Mouse (Mus musculus) ES-Bruce4 (cell line): ENCODE data around the gene Neto2. TPM values are rescaled to one million over a fixed set of nuclear protein-coding genes. Genes with fewer than 3 reads are reported as not detected.

Source experiments
- H3K27ac ChIP-seq: 2 replicates; pipeline ENCODE4 v1.5.1; 2012; ENCODE audit warnings: low read length, inconsistent platforms; ENCODE audit not compliant: insufficient read depth
- H3K27me3 ChIP-seq: 2 replicates; pipeline ENCODE4 v1.6.1; 2012; ENCODE audit warnings: mild to moderate bottlenecking, low read length, inconsistent platforms; ENCODE audit not compliant: control insufficient read depth, poor library complexity, insufficient read depth, severe bottlenecking
- H3K36me3 ChIP-seq: 2 replicates; pipeline ENCODE4 v1.6.1; 2012; ENCODE audit warnings: inconsistent platforms, mild to moderate bottlenecking, low read length, moderate library complexity; ENCODE audit not compliant: control insufficient read depth, poor library complexity, insufficient read depth, severe bottlenecking
- H3K4me1 ChIP-seq: one replicate; pipeline ENCODE4 v1.8.1; 2011; ENCODE audit warnings: low read length; ENCODE audit not compliant: control insufficient read depth, insufficient read depth
- H3K4me3 ChIP-seq: 2 replicates; pipeline ENCODE4 v1.5.1; 2011; ENCODE audit warnings: low read depth, mild to moderate bottlenecking, low read length
- H3K9ac ChIP-seq: 2 replicates; pipeline ENCODE4 v1.6.1; 2012; ENCODE audit warnings: low read depth, mild to moderate bottlenecking, inconsistent platforms; ENCODE audit not compliant: poor library complexity, severe bottlenecking
- H3K9me3 ChIP-seq: replicated peaks from 2 replicates; pipeline ENCODE4 v1.6.1; 2012; ENCODE audit warnings: mild to moderate bottlenecking, low read length, inconsistent platforms; ENCODE audit not compliant: control insufficient read depth, poor library complexity, insufficient read depth, severe bottlenecking
- CTCF ChIP-seq: IDR thresholded peaks from one replicate; pipeline ENCODE4 v1.8.1; 2011; ENCODE audit warnings: low read depth, low read length
- EP300 ChIP-seq: IDR thresholded peaks from 2 replicates; pipeline ENCODE4 v1.6.1; 2011; ENCODE audit warnings: low read depth, low read length; ENCODE audit not compliant: insufficient read depth
- POLR2A ChIP-seq: IDR thresholded peaks from one replicate; pipeline ENCODE4 v1.8.1; 2011; ENCODE audit warnings: low read length; ENCODE audit not compliant: insufficient read depth
- polyA plus RNA-seq: library from polyadenylated mRNA; stranded (reverse); fragments of >200 nt; gene quantifications from 2 replicates; pipeline ENCODE4 v1.2.4, GENCODE M21; 2011; ENCODE audit warnings: low read depth; ENCODE audit not compliant: missing spikeins, insufficient read depth, insufficient read length

Gene Neto2
- polyA plus RNA-seq, 1 experiment, result 2.6 TPM

GRCm38 (mm10) chr8:85597413-85598191, 103.1 kb downstream of the Neto2 start:
- Histone ChIP-seq H3K36me3 (no peaks in the 10 kb centered on the region), H3K4me3 (peak overlapping the region; percentile 10; the same call in 1 of the 2 replicates), H3K9me3 (no peaks in the 10 kb centered on the region), H3K27me3 (no peaks in the 10 kb centered on the region), H3K4me1 (peaks cover 13% of the 10 kb centered on the region), H3K9ac (no peak overlapping the region; the same call in 1 of the 2 replicates), H3K27ac (peak overlapping the region; percentile 55)
- no peak for TF ChIP-seq CTCF
- TF ChIP-seq EP300, result peak; percentile 97
- TF ChIP-seq POLR2A, result no peak

- peaks cover 13% of the 10 kb centered on the region for H3K4me1 ChIP-seq
- no peak for TF ChIP-seq CTCF
- 0 out of 2 replicates have a peak, but pooled peaks have one; percentile 8 for TF ChIP-seq EP300
- TF ChIP-seq POLR2A, result no peak
- no peaks in the 10 kb centered on the region for H3K9me3 ChIP-seq
- H3K9ac ChIP-seq, result 0 out of 2 replicates have a peak overlapping the region, but pooled peaks have one; percentile 6
- no peaks in the 10 kb centered on the region for H3K27me3 ChIP-seq
- H3K4me3 ChIP-seq, result no peak overlapping the region
- H3K27ac ChIP-seq, result peak overlapping the region; percentile 59
- no peaks in the 10 kb centered on the region for H3K36me3 ChIP-seq
Measured at GRCm38 (mm10) chr8:85595391-85595790, 105.3 kb downstream of the Neto2 start.

- Histone ChIP-seq H3K9ac (0 out of 2 replicates have a peak overlapping the region, but pooled peaks have one; percentile 6), H3K4me3 (no peak overlapping the region), H3K27ac (peak overlapping the region; percentile 91), H3K9me3 (peaks cover under 1% of the 10 kb centered on the region; the same call in 1 of the 2 replicates), H3K36me3 (no peaks in the 10 kb centered on the region), H3K4me1 (peaks cover 13% of the 10 kb centered on the region), H3K27me3 (no peaks in the 10 kb centered on the region)
- no peak for TF ChIP-seq POLR2A
- TF ChIP-seq CTCF, result no peak
- peak; percentile 87; the same call in 1 of the 2 replicates for TF ChIP-seq EP300
Measured at GRCm38 (mm10) chr8:85594983-85595382, 105.7 kb downstream of the Neto2 start.

GRCm38 (mm10) chr8:85593324-85593723, 107.4 kb downstream of the Neto2 start:
- Histone ChIP-seq H3K27me3 (no peaks in the 10 kb centered on the region), H3K27ac (peak overlapping the region; percentile 58; the same call in 1 of the 2 replicates), H3K9me3 (peaks cover 6% of the 10 kb centered on the region), H3K9ac (no peak overlapping the region), H3K36me3 (no peaks in the 10 kb centered on the region), H3K4me1 (peaks cover 15% of the 10 kb centered on the region), H3K4me3 (no peak overlapping the region)
- no peak for TF ChIP-seq CTCF
- TF ChIP-seq EP300, result no peak
- no peak for TF ChIP-seq POLR2A

GRCm38 (mm10) chr8:85591532-85591931, 109.2 kb downstream of the Neto2 start:
- TF ChIP-seq POLR2A (no peak), CTCF (no peak), EP300 (no peak)
- no peak overlapping the region for H3K27ac ChIP-seq
- H3K4me1 ChIP-seq, result peaks cover 7% of the 10 kb centered on the region
- no peak overlapping the region for H3K4me3 ChIP-seq
- H3K36me3 ChIP-seq, result no peaks in the 10 kb centered on the region
- no peak overlapping the region for H3K9ac ChIP-seq
- H3K27me3 ChIP-seq, result no peaks in the 10 kb centered on the region
- peaks cover 13% of the 10 kb centered on the region for H3K9me3 ChIP-seq

- Histone ChIP-seq H3K4me1 (peaks cover 5% of the 10 kb centered on the region), H3K27ac (peak overlapping the region; percentile 98), H3K9ac (no peak overlapping the region), H3K9me3 (peaks cover 13% of the 10 kb centered on the region), H3K27me3 (no peaks in the 10 kb centered on the region), H3K36me3 (no peaks in the 10 kb centered on the region), H3K4me3 (no peak overlapping the region)
- TF ChIP-seq CTCF, result no peak
- peak; percentile 86 for TF ChIP-seq EP300
Measured at GRCm38 (mm10) chr8:85590258-85590657, 110.5 kb downstream of the Neto2 start.
